Mouse (Mus musculus): ENCODE results near the gene Gm17079. TPM values are rescaled to one million over a fixed set of nuclear protein-coding genes. Genes with fewer than 3 reads are reported as not detected.

Gene Gm17079
- polyA plus RNA-seq (2014; fragmentation: Illumina TruSeq; extraction: RNeasy Lipid Tissue Mini Kit (QIAGEN cat#74804); ENCODE audit: low read depth, low replicate concordance): not detected

DNA sequence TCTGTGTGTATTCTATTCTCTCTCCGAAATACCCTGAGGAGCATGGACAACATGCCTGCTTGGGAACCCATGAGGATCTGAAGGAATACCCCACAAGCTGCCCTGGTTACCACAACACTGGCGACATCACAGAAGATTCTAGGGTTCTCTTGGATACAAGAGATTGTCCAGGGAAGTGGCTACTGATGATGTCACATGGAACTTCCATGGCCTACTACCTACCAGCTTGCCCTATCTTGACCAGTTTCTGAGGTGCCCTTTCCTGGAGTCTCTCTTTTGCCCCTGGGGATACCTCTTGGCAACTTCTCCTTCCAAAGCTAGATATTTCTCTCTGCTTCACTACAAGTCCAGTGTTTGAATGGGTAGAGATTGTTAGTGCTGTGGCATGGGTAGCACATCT, at the start of gene Gm17079:
TSS of gene Gm17079 (minus strand) at position 101 of the 400 bp plus-strand sequence.

DNA sequence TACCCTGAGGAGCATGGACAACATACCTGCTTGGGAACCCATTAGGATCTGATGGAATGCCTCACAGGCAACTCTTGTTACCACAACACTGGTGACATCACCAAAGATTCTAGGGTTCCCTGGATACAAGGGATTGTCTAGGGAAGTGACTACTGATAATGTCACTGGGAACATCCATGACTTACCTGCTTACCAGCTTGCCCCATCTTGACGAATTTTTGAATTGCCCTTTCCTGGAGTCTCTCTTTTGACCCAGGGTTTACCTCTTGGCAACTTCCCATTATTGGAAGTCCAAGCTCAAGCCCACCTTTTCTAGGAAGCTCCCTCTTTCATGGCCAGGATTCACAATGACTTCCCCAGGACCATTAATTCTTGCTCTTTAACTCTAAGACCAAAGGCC, 21.8 kb upstream of the Gm17079 start, which contains the start of gene Gm5800:
TSS of gene Gm5800 (minus strand) at position 101 of the 400 bp plus-strand sequence.

Other genes with a start within 250 kb of the Gm17079 start
- gene Vmn2r89, start 243.6 kb downstream of the Gm17079 start, polyA plus RNA-seq (2014; fragmentation: Illumina TruSeq; extraction: RNeasy Lipid Tissue Mini Kit (QIAGEN cat#74804); ENCODE audit: low read depth, low replicate concordance): not detected
- not detected for gene Gm5622, start 142.7 kb downstream of the Gm17079 start, polyA plus RNA-seq (2014; fragmentation: Illumina TruSeq; extraction: RNeasy Lipid Tissue Mini Kit (QIAGEN cat#74804); ENCODE audit: low read depth, low replicate concordance)
- not detected for gene Gm17175, start 121.4 kb downstream of the Gm17079 start, polyA plus RNA-seq (2014; fragmentation: Illumina TruSeq; extraction: RNeasy Lipid Tissue Mini Kit (QIAGEN cat#74804); ENCODE audit: low read depth, low replicate concordance)
- not detected for gene Gm17174, start 103.3 kb downstream of the Gm17079 start, polyA plus RNA-seq (2014; fragmentation: Illumina TruSeq; extraction: RNeasy Lipid Tissue Mini Kit (QIAGEN cat#74804); ENCODE audit: low read depth, low replicate concordance)
- gene Gm17078, start 84.2 kb downstream of the Gm17079 start, polyA plus RNA-seq (2014; fragmentation: Illumina TruSeq; extraction: RNeasy Lipid Tissue Mini Kit (QIAGEN cat#74804); ENCODE audit: low read depth, low replicate concordance): not detected
- gene Gm4181, start 59.8 kb downstream of the Gm17079 start, polyA plus RNA-seq (2014; fragmentation: Illumina TruSeq; extraction: RNeasy Lipid Tissue Mini Kit (QIAGEN cat#74804); ENCODE audit: low read depth, low replicate concordance): not detected
- gene Gm5800, start 21.7 kb upstream of the Gm17079 start, polyA plus RNA-seq (2014; fragmentation: Illumina TruSeq; extraction: RNeasy Lipid Tissue Mini Kit (QIAGEN cat#74804); ENCODE audit: low read depth, low replicate concordance): not detected
- not detected for gene Ang4, start 78.1 kb upstream of the Gm17079 start, polyA plus RNA-seq (2014; fragmentation: Illumina TruSeq; extraction: RNeasy Lipid Tissue Mini Kit (QIAGEN cat#74804); ENCODE audit: low read depth, low replicate concordance)
- not detected for gene AY358078, start 104.6 kb upstream of the Gm17079 start, polyA plus RNA-seq (2014; fragmentation: Illumina TruSeq; extraction: RNeasy Lipid Tissue Mini Kit (QIAGEN cat#74804); ENCODE audit: low read depth, low replicate concordance)
- gene Ear6, start 158.2 kb upstream of the Gm17079 start, polyA plus RNA-seq (2014; fragmentation: Illumina TruSeq; extraction: RNeasy Lipid Tissue Mini Kit (QIAGEN cat#74804); ENCODE audit: low read depth, low replicate concordance): not detected
- gene Mettl17, start 189.4 kb upstream of the Gm17079 start, polyA plus RNA-seq (2014; fragmentation: Illumina TruSeq; extraction: RNeasy Lipid Tissue Mini Kit (QIAGEN cat#74804); ENCODE audit: low read depth, low replicate concordance): 4.6 TPM
- gene Slc39a2, start 197.4 kb upstream of the Gm17079 start, polyA plus RNA-seq (2014; fragmentation: Illumina TruSeq; extraction: RNeasy Lipid Tissue Mini Kit (QIAGEN cat#74804); ENCODE audit: low read depth, low replicate concordance): 0.77 TPM
- gene Ndrg2, start 218.7 kb upstream of the Gm17079 start, polyA plus RNA-seq (2014; fragmentation: Illumina TruSeq; extraction: RNeasy Lipid Tissue Mini Kit (QIAGEN cat#74804); ENCODE audit: low read depth, low replicate concordance): 2,741 TPM
- not detected for gene Tppp2, start 223.0 kb upstream of the Gm17079 start, polyA plus RNA-seq (2014; fragmentation: Illumina TruSeq; extraction: RNeasy Lipid Tissue Mini Kit (QIAGEN cat#74804); ENCODE audit: low read depth, low replicate concordance)
- gene Rnase13, start 227.3 kb upstream of the Gm17079 start, polyA plus RNA-seq (2014; fragmentation: Illumina TruSeq; extraction: RNeasy Lipid Tissue Mini Kit (QIAGEN cat#74804); ENCODE audit: low read depth, low replicate concordance): not detected

Data from liver, adult 10 weeks (tissue).